Mouse (Mus musculus) gastrocnemius, adult 8-10 months (tissue): ENCODE results near the gene Tmem265. TPM values are rescaled to one million over a fixed set of nuclear protein-coding genes. Genes with fewer than 3 reads are reported as not detected.

Experiments
- DNase-seq, 2 experiments: peaks; one replicate each; pipeline ENCODE4 v3.0.0; 2022; ENCODE audit warnings: low spot score in 2 of 2
- total RNA-seq, 4 experiments: library from RNA; stranded (reverse); gene quantifications; 2 replicates each; pipeline ENCODE4 v1.2.4; 2022

The Tmem265 gene
- total RNA-seq, 4 experiments from 2014 or later: not detected

DNA sequence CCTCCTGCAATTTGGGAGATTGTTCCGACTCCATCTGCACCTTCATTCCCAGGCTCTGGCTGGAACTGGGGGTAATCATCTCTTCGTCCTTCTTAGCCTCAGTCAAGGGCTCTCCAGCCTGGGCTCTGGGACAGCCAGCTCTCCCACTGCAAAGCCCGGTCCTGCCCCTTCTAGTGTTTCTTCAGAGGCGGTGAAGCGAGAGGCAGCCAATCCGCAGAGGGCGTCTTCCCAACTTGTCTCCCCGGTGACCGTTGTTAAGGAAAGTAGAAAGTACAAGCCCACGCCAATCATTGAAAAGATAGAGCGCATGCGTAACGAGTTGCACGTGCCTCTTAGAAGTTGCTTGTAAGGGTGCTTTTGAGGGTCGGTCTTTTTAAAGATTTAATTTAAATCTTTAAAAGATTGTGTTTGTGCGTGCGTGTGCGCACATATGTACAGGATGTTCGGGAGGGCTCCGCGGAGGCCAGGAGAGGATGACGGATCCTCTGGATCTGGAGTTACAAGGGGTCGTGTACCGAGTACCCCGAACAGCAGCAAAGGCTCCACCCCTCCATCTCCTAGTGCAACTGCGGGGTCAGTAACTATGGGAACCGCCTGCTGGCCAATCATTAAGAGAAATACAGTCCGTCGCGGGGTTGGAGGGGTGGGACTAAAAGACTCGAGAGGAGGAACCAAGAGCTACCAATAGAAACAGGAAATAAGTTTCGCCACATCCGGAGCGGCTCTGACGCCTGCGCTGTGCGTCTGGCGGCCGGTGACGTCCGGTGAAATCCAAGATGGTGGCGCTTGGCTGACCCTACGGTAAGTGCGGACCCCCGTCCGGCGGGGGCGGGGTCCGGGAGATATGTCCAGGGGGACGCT is 27.1 kb downstream of the Tmem265 start, which contains the start of the genes Ccdc189 and Rnf40:
Ccdc189 (minus strand) TSS at position 585 of the 861 bp plus-strand sequence.
Rnf40 (plus strand) TSS at position 757 of the 861 bp plus-strand sequence.
- DNase-seq: peak; percentile 92 to 93

DNA sequence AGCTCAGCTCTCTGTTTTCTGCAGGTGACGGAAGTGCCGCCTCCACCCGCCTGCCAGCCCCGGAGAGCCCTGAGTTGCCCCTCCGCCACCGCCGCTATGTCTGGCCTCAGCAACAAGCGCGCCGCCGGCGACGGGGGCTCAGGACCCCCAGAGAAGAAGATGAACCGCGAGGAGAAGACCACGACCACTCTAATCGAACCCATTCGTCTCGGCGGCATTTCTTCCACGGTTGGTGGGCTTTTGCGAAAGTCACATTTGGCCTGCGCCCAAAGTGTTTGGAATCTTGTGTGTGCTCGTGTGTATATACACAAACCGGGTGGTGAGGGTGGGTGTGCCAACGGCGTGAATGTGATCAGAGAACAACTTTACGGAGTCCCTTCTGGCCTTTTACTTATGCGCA is 27.7 kb downstream of the Tmem265 start:
- DNase-seq: no peak

DNA sequence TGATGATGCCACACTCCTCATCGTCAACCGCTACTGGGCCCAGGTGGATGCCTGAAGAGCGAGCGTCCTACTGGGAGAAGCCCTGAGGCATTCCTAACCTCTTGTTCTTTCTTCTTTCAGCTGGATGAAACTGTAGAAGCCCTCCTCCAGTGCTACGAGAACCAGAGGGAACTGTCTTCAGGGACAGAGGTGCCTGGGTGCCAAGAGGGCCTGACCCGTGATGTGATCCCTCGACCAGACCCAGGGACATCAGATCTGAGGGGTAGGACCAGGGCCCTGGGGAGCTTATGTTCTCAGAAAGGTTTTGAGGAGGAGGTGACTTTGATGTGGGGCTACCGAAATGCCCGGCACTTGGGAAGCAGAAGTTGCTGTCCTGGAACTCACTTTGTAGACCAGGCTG is 28.4 kb downstream of the Tmem265 start:
- no peak for DNase-seq

DNA sequence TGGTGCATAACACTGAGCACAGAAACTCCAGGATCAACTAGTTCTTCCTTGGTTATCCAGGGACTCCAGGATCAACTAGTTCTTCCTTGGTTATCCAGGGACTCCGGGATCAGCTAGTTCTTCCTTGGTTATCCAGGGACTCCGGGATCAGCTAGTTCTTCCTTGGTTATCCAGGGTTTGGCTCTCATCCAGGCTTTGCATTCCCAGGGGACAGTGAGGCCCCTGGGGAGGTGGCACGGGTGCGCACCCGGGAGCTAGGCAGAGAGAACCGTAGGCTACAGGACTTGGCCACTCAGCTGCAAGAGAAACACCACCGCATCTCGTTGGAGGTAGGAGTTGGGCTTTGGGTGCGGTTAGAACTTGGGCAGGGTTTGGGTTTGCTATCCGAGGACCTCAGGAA is 29.9 kb downstream of the Tmem265 start:
- DNase-seq: no peak

DNA sequence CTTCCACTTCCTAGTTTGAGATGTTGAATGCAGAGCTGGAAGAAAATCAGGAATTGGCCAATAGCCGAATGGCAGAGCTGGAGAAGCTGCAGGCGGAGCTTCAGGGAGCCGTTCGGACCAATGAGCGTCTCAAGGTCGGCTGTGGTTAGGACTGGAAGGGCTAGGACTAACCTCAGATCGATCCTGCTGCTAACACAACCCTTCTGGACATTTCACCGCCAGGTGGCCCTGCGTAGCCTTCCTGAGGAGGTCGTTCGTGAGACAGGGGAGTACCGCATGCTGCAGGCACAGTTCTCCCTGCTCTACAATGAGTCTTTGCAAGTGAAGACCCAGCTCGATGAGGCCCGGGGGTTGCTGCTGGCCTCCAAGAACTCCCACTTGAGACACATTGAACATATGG is 31.4 kb downstream of the Tmem265 start:
- DNase-seq: no peak

DNA sequence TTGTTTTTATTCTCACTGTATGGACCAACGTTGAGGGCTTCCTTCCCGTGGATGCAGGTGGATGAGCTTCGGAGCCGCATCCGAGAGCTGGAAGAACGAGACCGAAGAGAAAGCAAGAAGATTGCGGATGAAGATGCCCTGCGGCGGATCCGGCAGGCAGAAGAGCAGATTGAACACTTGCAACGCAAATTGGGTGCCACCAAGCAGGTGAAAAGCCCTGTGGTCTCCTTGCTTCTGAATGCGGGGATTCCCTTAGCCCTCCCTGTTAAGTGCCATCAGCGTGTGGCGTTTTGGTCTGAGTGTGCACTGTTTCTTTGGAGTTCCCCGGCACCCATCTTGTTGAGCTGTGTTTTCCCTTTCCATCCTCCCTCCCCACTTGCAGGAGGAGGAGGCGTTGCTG is 35.6 kb downstream of the Tmem265 start:
- no peak for DNase-seq

DNA sequence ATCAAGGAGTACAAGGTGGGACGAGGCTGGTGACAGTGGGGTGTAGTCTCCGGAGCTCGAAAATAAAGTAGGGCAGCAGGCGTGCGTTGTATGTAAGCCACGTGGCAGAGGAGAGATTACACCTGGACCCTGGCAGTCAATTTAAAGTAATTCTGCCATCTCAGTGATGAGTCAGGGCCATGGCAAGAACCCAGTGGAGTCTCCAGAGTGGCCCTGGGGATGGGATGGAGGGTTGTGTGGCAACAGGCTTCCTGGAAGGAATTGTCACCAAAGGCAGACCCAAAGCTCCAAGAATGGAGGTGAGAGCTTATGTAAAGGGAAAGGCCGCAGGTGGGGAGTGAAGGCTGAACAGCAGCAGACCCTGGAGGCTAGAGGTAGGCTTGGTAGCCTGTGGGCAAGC is 39.4 kb downstream of the Tmem265 start:
- DNase-seq: no peak

DNA sequence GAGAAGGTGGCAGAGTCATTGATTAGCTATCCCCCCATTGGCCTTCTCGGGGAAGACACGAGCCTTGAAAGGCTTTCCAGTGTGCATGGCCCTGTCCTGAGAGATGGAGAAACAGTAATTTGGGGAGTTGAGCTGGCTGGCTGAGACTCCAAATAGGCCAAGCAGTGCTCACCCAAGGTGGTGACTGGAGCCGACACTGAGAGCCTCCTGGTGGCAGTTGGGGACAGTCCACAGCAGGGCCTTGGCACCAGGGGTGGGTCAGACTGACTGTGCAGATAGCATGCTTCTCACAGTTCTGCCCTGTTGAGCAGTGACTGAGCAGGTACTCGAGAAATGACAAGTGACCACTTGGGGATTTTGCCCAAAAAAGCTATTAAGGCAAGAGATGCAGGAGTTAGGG is 40.5 kb downstream of the Tmem265 start:
- DNase-seq: no peak

DNA sequence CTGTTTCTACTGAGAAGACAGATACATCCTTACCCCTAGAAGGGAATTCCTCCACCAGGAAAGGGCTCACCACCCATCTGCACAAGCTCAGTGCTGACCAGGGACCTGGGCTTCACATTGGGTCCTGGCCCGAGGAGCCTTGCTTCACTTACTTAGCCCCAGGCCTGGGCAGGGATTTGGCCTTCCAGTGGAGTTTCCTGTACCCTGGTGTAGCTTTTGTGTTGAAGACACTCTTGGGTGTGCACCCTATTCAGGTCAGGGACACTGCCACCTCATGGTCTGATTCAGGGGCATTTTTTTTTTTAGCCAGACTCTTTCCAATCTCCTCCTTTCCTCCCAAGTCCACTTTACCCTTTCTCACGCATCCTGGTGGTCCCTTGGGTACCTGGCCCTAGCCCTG is 41.7 kb downstream of the Tmem265 start:
- no peak for DNase-seq

DNA sequence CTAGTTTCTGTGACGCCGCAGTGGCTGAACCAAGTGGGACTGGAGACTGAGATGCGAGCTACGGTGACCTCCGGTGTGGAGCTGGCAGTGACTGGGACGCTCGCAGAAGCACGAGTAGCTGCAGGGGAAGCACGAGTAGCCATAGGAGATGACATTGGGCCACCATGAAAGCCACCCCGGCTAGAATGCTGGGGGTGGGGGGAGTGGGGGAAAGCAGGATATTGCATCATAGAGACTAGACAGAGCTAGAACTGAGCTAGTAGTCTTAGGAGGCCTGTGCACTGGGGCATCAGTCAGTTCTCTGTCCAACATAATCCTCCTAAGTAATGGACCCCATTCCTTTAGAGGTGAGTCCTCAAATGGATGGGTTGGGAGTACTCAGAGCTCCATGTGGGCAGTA is 43.1 kb downstream of the Tmem265 start:
- DNase-seq: no peak

DNA sequence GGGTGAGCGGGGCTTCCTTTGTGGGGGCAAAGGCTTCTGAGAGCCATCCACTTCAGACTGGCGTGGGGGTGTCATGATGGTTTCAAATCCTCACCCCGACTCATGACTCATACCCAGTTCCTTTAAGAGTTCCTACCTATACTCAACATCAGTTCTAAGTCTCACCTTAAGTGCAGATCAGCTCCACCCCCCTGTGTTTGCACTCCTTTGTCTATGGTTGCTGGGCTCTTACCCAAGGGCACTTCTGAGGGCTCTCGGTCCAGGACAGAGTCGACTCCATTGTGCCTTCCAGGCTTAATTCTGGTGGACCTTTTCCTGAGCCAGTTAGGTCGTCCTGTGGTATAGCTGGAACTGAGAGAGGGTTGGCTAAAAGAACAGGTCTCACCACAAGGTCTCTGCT is 46.0 kb downstream of the Tmem265 start:
- no peak for DNase-seq

DNA sequence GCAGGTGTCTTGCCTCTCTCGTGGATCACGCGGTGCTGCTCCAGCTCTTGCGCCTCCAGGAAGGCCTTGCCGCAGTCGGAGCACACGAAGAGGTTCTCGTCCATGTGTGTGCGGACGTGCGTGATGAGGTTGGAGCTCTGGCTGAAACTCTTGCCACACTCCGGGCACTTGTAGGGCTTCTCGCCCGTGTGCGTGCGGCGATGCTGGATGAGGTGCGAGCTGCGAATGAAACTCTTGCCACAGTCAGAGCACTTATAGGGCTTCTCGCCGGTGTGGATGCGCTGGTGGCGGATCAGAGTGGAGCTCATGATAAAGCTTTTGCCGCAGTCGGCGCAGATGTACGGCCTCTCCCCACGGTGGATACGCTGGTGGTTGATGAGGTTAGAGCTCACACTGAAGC is 49.8 kb downstream of the Tmem265 start:
- DNase-seq: no peak

DNA sequence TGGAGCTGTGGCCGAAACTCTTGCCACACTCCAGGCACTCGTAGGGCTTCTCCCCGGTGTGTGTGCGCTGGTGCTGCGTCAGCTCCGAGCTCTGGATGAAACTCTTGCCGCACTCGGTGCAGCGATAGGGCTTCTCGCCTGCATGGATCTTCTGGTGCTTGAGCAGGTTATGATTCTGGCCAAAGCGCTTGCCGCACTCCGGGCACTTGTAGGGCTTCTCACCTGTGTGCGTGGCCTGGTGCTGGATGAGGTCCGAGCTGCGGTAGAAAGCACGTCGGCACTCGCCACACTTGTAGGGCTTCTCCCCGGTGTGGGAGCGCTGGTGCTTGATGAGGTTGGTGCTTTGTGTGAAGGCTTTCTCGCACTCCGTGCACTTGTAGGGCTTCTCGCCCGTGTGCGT is 50.4 kb downstream of the Tmem265 start:
- DNase-seq: no peak

DNA sequence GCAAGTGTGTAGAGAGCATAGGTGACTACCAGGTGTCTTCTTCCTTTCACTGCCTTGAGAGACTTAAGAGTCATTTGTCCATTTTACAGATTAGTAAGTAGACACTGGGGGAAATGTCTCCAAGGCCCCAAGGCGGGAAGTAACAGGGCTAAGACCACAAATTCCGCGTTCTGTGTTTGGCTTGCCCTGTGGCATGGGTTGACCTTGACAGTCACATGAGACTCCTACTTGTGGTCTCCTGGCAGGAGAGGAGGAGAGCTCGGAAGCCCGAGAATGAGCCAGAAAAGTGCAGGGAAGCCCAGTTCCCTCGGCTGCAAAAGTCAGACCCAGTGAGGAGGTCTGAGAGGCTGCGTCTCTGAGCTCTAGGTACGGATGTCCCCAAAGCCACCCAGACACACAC is 52.3 kb downstream of the Tmem265 start:
- DNase-seq: no peak

DNA sequence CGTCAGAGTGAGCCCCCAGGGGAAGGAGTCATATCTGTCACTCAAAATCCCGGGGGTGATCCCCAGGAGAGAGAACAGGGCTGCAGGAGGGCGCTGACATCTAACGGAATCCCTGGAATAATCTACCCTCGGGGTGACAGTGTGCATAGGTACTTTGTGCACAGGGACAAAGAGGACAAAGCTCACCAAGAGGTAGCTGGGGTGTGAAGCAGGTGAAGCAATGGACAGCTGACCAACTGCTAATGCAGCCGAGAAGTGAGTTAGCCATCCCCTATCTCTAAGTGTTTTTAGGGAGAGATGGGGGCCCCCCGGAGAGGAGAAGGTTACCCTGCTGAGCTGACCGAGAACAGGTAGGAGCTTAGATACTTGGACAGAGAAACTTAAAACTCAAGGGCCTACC is 52.9 kb downstream of the Tmem265 start:
- DNase-seq: no peak

DNA sequence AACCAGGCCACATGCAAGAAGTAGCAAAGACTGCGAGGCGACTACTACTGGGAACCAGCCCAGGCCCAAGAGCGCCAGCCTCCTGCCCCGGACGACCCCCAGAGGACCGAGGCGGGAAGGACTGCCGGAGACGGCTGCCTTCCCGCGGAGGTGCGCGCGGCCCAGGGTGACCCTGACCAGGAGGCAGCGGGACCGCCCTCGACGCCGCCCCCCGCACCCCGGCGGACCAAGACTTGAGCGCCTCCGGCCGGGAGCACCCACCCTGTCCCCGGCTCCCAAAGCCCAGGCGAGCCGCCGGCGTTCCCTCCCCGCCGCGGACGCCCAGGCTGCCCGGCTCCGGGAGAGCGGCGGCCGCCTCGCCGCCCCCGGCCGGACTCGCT is 53.3 kb downstream of the Tmem265 start:
- peak in 1 of 2 experiments; percentile 29 for DNase-seq

DNA sequence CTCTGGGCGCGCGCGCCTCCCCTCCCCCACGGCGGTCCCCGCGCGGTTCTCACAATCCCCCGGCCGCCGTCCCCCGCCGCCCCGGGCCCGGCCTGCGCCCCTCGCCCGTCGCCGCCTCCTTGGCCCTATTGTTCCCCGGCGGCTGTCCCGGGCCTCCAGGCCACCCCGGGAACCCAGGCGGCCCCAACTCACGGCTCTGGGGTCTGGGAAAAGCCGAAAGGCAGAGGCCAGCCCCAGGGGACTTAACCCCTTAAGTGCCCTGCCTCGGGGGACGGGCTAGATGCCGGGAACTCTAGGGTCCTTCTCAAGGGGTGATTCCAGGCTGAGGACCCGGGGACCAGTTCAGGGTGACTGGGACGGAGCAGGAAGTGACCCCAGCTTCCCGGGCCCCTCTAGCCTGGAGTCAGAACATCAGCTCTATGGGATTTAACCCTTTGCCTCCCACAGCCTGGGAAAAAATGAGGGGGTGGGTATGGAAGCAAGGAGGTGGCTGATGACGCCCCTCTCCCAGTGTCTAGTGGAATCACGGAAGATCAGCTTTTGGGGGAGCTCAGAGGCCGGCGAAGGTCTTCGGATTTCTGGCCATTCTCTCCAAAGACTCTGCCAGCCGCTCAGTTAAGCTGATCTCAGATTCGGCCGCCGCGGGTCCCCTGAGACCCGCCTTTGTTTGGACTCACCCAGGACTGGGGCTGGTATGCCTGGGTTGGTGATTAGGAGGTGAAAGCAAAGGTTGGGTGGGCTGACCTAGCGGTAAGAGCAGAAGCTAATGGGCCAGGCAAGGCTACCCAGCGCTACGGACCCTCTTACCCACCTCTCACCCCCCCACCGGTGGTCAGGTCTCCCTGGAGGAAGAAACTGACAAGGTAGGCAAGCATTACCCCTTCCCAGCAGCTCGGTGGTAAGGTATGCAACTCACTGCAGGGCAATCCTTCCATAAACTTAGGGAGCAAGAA is 54.0 kb downstream of the Tmem265 start, which contains the start of gene Zfp629:
Zfp629 (minus strand) TSS at position 907 of the 953 bp plus-strand sequence.
- DNase-seq: peak; percentile 59 to 60

DNA sequence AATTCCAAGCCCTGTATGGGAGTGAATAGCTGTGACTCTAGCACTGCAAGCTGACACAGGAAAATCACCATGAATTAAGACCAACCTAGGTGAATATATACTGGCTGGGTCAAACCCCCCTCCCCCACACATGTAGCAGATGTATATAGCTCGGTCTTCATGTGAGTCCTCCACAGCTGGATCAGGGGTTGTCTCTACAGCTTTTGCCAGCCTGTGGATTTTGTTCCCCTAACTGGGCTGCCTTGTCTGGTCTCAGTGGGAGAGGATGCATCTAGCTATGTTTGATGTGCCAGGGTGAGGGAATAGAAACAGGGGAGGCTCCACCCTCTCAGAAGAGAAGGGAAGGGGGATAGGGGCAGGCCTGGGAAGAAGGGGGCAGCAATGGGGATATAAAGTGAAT is 55.1 kb downstream of the Tmem265 start:
- DNase-seq: no peak
